Mouse (Mus musculus) myocyte (in vitro differentiated cells): ENCODE measurements around the gene Dhx30.

Experiments used
- E2F4 ChIP-seq: IDR thresholded peaks from one replicate; pipeline ENCODE4 v1.6.1; 2011; ENCODE audit warnings: mild to moderate bottlenecking, control low read depth, moderate library complexity; ENCODE audit not compliant: insufficient read depth
- MAX ChIP-seq: IDR thresholded peaks from one replicate; pipeline ENCODE4 v1.6.1; 2011; ENCODE audit warnings: low read depth, mild to moderate bottlenecking, control low read depth
- POLR2A ChIP-seq: IDR thresholded peaks from one replicate; pipeline ENCODE4 v1.6.1; 2011; ENCODE audit warnings: low read depth, mild to moderate bottlenecking, control low read depth, moderate library complexity; ENCODE audit not compliant: insufficient read length
- POLR2AphosphoS2 ChIP-seq: IDR thresholded peaks from one replicate; pipeline ENCODE4 v1.6.1; 2011; ENCODE audit warnings: low read depth, control low read depth; ENCODE audit not compliant: insufficient read length

- no peak for TF ChIP-seq POLR2A
- TF ChIP-seq POLR2AphosphoS2 = no peak
- TF ChIP-seq E2F4 = no peak
- no peak for TF ChIP-seq MAX
These were observed 44.8 kb upstream of the Dhx30 start for GRCm38 (mm10) chr9:110162441-110162840.
